Mouse (Mus musculus) embryonic fibroblast, embryonic 13.5 days (primary cell): ENCODE results near the gene Cntn4. TPM values are rescaled to one million over a fixed set of nuclear protein-coding genes. Genes with fewer than 3 reads are reported as not detected.
A peak's percentile ranks its signal among the peaks of the same experiment; 100 is the strongest.

Experiments
- H3K27ac ChIP-seq: 2 replicates; pipeline ENCODE4 v1.5.1; 2012; ENCODE audit warnings: low read length, control low read depth, inconsistent platforms; ENCODE audit not compliant: insufficient read depth
- H3K4me1 ChIP-seq: 2 replicates; pipeline ENCODE4 v1.6.1; 2011; ENCODE audit warnings: low read length; ENCODE audit not compliant: control insufficient read depth, insufficient read depth
- H3K4me3 ChIP-seq: 2 replicates; pipeline ENCODE4 v1.5.1; 2011; ENCODE audit warnings: mild to moderate bottlenecking, control low read depth, low read length; ENCODE audit not compliant: insufficient read depth
- CTCF ChIP-seq: IDR thresholded peaks from 2 replicates; pipeline ENCODE4 v1.5.1; 2011; ENCODE audit warnings: mild to moderate bottlenecking, control low read depth, low read length, moderate library complexity, borderline replicate concordance; ENCODE audit not compliant: insufficient read depth
- POLR2A ChIP-seq: IDR thresholded peaks from 2 replicates; pipeline ENCODE4 v1.6.1; 2011; ENCODE audit warnings: low read depth, mild to moderate bottlenecking, control low read depth, low read length, moderate library complexity
- polyA plus RNA-seq: library from polyadenylated mRNA; stranded (reverse); fragments of >200 nt; gene quantifications from 2 replicates; pipeline ENCODE4 v1.2.4, GENCODE M21; 2011; ENCODE audit warnings: low read depth; ENCODE audit not compliant: missing spikeins, insufficient read length

Gene Cntn4
- polyA plus RNA-seq, 1 experiment: 0.90 TPM

DNA sequence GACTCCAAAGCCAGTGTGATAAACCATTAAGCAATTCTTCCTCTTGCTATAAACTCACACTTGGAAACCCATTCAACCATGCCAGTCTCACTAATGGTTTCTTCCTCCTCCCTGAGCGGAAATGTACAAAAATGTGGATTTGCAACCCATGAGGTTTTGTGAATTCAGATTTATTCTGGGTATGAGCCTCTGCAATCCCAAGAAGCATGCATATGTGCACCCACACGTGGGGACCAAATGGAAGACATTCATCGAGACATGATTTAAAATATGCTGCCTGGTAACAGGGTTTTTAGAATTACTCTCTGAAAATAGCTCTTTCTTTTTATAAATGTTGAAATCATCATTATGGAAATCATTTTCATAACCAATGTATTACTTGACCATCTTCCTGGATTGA, 754.0 kb downstream of the Cntn4 start:
- H3K27ac ChIP-seq: no peak overlapping the region; the same call in 1 of the 2 replicates
- H3K4me3 ChIP-seq: no peak overlapping the region
- no peaks in the 10 kb centered on the region; the same call in 1 of the 2 replicates for H3K4me1 ChIP-seq
- TF ChIP-seq CTCF (no peak), POLR2A (no peak)

DNA sequence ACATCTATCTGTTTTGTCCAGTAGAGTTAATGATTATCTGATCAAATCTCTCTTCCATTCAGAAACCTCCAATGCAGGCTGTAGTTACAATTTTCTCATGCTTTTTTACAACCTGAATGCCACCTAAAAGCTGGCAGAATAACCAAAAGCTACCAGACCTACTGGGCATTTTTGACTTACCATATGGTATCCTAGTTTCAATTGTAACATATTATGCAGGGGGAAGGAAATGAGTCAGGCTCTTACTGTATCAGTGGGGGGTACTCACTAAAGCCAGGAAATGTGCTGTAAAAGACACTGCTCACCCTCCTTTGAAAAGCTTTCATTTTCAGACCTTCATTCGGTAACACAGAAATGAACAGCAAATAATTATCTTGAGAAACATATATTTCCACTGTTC, 763.3 kb downstream of the Cntn4 start:
- H3K27ac ChIP-seq: peak overlapping the region; percentile 71
- H3K4me1 ChIP-seq: no peaks in the 10 kb centered on the region; the same call in 1 of the 2 replicates
- TF ChIP-seq CTCF: no peak
- no peak for TF ChIP-seq POLR2A
- H3K4me3 ChIP-seq: no peak overlapping the region

DNA sequence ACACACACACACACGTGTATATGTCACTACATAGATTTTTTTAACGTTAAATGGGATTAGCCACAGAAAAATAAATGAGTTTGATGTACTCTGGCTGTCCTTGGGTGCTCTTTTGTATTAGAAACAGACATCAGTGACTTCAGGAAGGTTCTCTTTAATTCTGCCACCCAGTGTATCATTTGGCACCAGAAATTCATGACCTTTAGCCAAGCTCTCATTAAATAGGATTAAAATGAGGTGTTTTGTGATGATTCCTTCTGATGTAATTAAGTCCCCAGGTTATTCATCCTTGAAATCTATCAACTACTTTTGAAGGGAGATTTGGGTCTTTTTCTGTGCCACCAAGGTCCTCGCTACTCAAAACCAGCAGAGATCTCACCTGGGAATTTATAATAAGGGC, 763.8 kb downstream of the Cntn4 start:
- TF ChIP-seq CTCF (no peak), POLR2A (no peak)
- Histone ChIP-seq H3K27ac (no peak overlapping the region), H3K4me1 (no peaks in the 10 kb centered on the region; the same call in 1 of the 2 replicates), H3K4me3 (no peak overlapping the region)

DNA sequence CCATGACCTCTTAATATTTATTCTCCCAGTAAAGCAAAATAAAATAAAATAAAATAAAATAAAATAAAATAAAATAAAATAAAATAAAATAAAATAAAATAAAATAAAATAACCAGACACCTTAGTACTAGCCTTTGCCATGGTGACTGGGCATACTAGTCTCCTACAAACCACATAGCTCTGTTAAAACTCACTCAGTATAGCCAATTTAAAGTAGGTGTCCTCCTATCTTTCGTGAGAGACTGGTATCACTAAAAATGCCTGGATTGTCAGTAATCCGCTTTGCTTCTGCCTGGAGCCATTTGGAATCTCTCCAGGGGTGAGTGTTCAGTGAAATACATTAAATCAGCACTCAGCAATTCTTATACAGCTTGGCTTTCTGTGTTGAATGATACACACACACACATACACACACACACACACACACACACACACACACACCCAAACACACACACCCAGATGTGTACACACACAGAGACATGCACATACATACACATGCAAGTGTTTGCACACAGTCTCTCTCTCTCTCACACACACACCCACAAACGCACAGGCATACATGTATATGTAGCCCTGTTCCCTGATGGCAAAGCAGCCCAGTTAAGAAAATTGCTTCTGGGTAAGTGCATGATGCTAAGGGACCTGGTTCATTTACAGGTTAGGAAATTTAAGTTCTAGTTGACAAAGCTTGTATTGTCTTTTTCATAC, 776.8 kb downstream of the Cntn4 start:
- TF ChIP-seq POLR2A: no peak
- TF ChIP-seq CTCF: no peak
- no peak overlapping the region for H3K4me3 ChIP-seq
- H3K4me1 ChIP-seq: no peaks in the 10 kb centered on the region
- no peak overlapping the region for H3K27ac ChIP-seq

DNA sequence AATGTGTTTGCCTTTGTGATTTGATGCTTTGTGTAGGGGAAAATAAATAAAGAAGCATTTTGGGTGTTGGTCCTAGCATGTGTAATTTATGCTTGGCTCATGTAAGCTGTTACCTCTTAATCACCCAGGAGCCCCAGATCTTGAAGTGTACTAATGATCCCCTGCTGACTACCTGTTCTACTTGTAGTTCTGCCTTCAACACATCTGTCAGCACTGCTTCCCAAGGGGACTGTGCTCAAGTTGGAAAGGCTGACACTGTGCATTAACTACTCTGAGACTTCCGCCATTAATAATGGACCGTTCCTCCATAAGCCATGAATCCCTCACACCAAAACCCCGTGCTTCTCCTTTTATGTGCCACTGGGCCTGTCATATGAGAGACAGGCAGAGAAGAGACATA, 778.2 kb downstream of the Cntn4 start:
- Histone ChIP-seq H3K4me3 (no peak overlapping the region), H3K27ac (no peak overlapping the region), H3K4me1 (no peaks in the 10 kb centered on the region)
- TF ChIP-seq POLR2A: no peak
- no peak for TF ChIP-seq CTCF

DNA sequence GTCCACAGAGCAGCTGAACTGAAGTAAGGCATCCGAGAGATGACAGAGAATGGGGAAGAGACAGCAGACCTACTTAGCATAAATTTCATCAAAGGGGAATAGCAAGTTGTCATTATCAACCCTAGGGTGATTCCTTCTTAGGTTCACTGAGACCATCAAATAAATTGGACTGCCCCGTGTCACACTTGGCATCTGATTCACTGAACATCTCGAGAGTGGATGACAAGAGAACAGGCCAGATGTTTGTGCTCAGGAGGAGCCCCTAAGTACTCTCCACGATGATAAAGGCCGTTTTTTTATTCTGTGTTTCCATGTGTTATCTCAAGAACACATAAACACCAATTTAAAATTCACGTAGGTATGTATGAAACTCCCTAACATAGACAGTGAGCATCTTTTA, 780.7 kb downstream of the Cntn4 start:
- no peaks in the 10 kb centered on the region for H3K4me1 ChIP-seq
- H3K4me3 ChIP-seq: no peak overlapping the region
- TF ChIP-seq POLR2A (no peak), CTCF (no peak)
- no peak overlapping the region for H3K27ac ChIP-seq

DNA sequence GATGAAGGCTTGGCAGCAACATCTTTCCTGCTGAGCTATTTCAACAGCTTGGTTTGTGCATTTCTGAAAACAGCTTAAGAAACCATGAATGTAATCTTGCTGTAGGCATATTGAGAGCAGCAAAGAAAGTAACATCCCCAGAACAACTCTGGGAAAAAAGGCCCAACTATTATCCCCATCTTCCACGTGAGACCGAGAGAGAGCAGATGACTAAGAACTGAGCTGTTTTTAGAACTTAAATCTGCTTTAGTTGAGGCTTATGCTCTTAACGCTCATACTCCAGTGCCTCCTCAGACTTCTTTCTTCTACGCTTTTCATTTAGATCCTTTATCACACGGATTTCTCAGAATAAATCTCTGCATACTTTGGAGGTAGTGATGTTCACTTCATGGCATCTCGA, 784.9 kb downstream of the Cntn4 start:
- TF ChIP-seq CTCF (no peak), POLR2A (no peak)
- H3K27ac ChIP-seq: no peak overlapping the region
- H3K4me3 ChIP-seq: no peak overlapping the region
- no peaks in the 10 kb centered on the region for H3K4me1 ChIP-seq

DNA sequence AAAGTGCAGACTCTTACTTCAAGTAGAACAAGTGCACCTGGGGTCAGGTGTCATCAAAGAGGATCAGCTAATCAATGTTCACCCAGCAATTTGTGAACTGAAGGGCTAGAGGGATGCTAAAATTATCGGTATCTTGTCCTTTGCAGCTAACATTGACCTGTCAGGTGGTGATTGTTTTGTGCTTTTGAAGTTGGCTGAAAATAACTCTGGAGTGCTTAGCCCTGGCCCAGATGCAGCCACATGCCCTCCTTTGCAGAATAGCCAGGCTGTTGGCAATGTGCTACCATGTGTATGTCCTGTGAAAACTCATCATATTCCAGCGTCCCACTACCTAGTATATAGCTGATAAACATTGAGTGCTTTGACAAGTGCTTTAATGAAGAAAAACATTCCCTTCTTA, 786.4 kb downstream of the Cntn4 start:
- H3K4me1 ChIP-seq: no peaks in the 10 kb centered on the region
- H3K4me3 ChIP-seq: no peak overlapping the region
- no peak overlapping the region for H3K27ac ChIP-seq
- TF ChIP-seq CTCF (no peak), POLR2A (no peak)

DNA sequence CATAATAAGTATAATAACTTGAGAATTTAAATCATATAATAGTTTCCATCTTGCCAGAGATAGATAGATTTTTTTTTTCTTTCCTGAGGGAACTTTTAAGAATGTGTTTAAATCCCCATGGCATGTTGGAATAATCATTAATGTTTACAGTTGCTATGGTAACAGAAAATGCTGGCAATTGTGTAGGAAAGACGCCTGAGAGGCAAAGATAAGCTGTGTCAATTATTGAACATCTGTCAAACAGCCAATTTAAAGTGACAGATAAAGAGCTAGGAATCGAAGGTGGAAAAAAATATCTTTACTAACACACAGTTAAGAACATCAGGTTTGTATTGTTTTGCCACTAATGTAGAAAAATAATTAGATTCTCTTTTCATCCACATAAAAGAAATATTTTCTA, 788.3 kb downstream of the Cntn4 start:
- Histone ChIP-seq H3K4me3 (no peak overlapping the region), H3K4me1 (no peaks in the 10 kb centered on the region), H3K27ac (no peak overlapping the region)
- no peak for TF ChIP-seq CTCF
- no peak for TF ChIP-seq POLR2A

DNA sequence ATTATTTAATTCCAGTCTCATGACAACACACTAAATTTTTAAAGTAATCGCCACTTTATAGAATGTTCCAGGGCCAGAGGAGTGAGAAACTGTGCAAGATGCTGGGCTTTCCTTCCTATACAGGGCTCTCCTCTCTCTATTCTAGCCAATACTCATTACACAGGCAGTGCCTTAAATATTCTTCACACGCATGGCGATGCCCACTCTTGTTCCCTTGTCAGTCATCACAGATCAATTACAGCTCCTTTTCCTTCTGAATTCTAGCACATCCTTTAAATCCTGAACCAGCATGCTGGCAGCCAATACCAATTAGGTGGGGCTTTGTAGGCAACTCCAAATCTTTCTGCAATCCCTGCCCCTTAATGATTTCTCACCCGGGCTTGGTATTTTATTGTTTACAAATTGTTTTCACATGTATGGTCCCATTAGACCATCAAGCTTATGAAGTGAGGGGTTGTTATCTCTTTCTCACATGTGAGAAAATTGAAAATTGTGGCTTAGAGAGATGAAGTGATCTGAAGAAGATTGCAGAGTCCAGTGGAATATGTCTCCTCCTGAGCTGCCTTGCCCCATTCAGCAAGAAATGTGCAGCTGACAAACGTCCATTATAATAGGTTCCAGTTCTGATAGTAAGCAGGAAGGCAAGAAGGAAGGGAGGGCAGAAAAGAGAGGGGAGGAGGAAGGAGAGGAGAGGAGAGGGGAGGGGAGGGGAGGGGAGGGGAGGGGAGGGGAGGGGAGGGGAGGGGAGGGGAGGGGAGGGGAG, 789.0 kb downstream of the Cntn4 start:
- no peak overlapping the region for H3K4me3 ChIP-seq
- H3K4me1 ChIP-seq: no peaks in the 10 kb centered on the region
- TF ChIP-seq POLR2A (no peak), CTCF (no peak)
- no peak overlapping the region for H3K27ac ChIP-seq
